Mouse (Mus musculus) monocyte, adult 59 days (primary cell): Measurements from ENCODE around the gene Gm4216. TPM values are rescaled to one million over a fixed set of nuclear protein-coding genes. Genes with fewer than 3 reads are reported as not detected.

Source experiments
- total RNA-seq, 2 experiments: library from RNA; stranded (reverse); gene quantifications; one replicate each; pipeline ENCODE4 v1.2.4; 2023

Gm4216 gene
- not detected for total RNA-seq

GRCm38 (mm10) chr7:23019823-23020222 lies at the start of gene Gm4216:
Gm4216 (minus strand) TSS chr7:23019923.

GRCm38 (mm10) chr7:23067356-23067755 lies 47.6 kb upstream of the Gm4216 start, which contains the start of gene Gm8720:
Gm8720 (minus strand) TSS chr7:23067456.

GRCm38 (mm10) chr7:23055240-23055639 lies 35.5 kb upstream of the Gm4216 start, which contains the start of gene Vmn1r163:
Vmn1r163 (plus strand) TSS chr7:23055540.

GRCm38 (mm10) chr7:22984573-22984972 lies 35.1 kb downstream of the Gm4216 start, which contains the start of gene Gm4214:
Gm4214 (minus strand) TSS chr7:22984673.

Other genes with a start within 250 kb of the Gm4216 start
- not detected for gene Vmn1r158, start 229.1 kb downstream of the Gm4216 start, total RNA-seq
- gene Vmn1r159, start 176.3 kb downstream of the Gm4216 start, total RNA-seq, result not detected
- gene Vmn1r160, start 148.7 kb downstream of the Gm4216 start, total RNA-seq, result not detected
- not detected for gene Gm4214, start 35.2 kb downstream of the Gm4216 start, total RNA-seq
- gene Vmn1r163, start 35.6 kb upstream of the Gm4216 start, total RNA-seq, result not detected
- not detected for gene Gm8720, start 47.5 kb upstream of the Gm4216 start, total RNA-seq
- not detected for gene Gm10662, start 124.6 kb upstream of the Gm4216 start, total RNA-seq
- gene Vmn1r165, start 197.4 kb upstream of the Gm4216 start, total RNA-seq, result not detected
- not detected for gene Vmn1r166, start 231.8 kb upstream of the Gm4216 start, total RNA-seq